Mouse (Mus musculus) liver, embryonic 13.5 days (tissue): ENCODE results near the gene Slc35b2. TPM values are rescaled to one million over a fixed set of nuclear protein-coding genes. Genes with fewer than 3 reads are reported as not detected.
A peak's percentile ranks its signal among the peaks of the same experiment; 100 is the strongest.

Experiments used
- ATAC-seq: fragments of 200-750 bp; cut with Nextera tagmentation; 2 replicates; pipeline ENCODE4 v1.8.0; 2017; ENCODE audit warnings: low read depth, mild to moderate bottlenecking, moderate number of reproducible peaks, moderate library complexity
- DNase-seq: peaks from one replicate; pipeline ENCODE4 v3.0.0; 2022
- H3K27ac ChIP-seq: fragments of 300-500 bp; sonication (generic); 2 replicates; pipeline ENCODE4 v1.5.1; 2015; ENCODE audit warnings: moderate library complexity, mild to moderate bottlenecking, inconsistent platforms
- H3K27me3 ChIP-seq: fragments of 300-500 bp; sonication (generic); 2 replicates; pipeline ENCODE4 v1.6.1; 2015; ENCODE audit warnings: mild to moderate bottlenecking, inconsistent platforms
- H3K36me3 ChIP-seq: fragments of 300-500 bp; sonication (generic); 2 replicates; pipeline ENCODE4 v1.6.1; 2015; ENCODE audit warnings: mild to moderate bottlenecking, inconsistent platforms
- H3K4me1 ChIP-seq: fragments of 300-500 bp; sonication (generic); replicated peaks from 2 replicates; pipeline ENCODE4 v1.6.1; 2015; ENCODE audit warnings: inconsistent platforms
- H3K4me2 ChIP-seq: fragments of 300-500 bp; sonication (generic); 2 replicates; pipeline ENCODE4 v1.6.1; 2015; ENCODE audit warnings: inconsistent platforms, mild to moderate bottlenecking, moderate library complexity
- H3K4me3 ChIP-seq: fragments of 300-500 bp; sonication (generic); replicated peaks from 2 replicates; pipeline ENCODE4 v1.5.1; 2015; ENCODE audit warnings: mild to moderate bottlenecking, inconsistent platforms
- H3K9ac ChIP-seq: fragments of 300-500 bp; sonication (generic); 2 replicates; pipeline ENCODE4 v1.6.1; 2015; ENCODE audit warnings: mild to moderate bottlenecking, inconsistent platforms
- H3K9me3 ChIP-seq: fragments of 300-500 bp; sonication (generic); replicated peaks from 2 replicates; pipeline ENCODE4 v1.6.1; 2016; ENCODE audit warnings: inconsistent platforms
- WGBS: fragments of 180-500 bp; shearing (Covaris S2); methylation state at CpG from one replicate; pipeline ENCODE4 v1.1.7; 2015; ENCODE audit not compliant: insufficient replicate concordance; 5-methylcytosine and 5-hydroxymethylcytosine counted together
- polyA plus RNA-seq: library from polyadenylated mRNA; unstranded; fragments of >200 nt; fragmentation: Nextera tagmentation; extraction: Ambion mirVana; gene quantifications from 2 replicates; pipeline ENCODE4 v1.2.1, GENCODE M21; 2015

The Slc35b2 gene
- polyA plus RNA-seq, 1 experiment from 2014 or later = 58.0 TPM

DNA sequence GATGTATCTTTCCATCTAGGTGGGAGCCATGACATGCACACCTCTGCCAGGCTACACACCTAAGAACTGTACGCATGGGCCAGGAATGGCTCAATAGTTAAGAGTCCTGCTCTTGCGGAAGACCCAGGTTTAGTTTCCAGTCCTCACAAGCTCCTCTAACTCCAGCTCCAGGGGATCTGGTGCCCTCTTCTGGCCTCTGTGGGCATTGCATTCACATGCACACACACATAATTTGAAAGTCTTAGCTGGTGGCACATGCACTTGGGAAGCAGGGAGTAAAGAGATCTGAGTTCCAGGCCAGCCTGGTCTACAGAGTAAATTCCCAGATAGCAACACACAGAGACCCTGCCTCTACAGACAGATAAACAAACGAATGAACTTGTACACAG, 22.8 kb downstream of the Slc35b2 start:
- no peaks in the 10 kb centered on the region for H3K9me3 ChIP-seq
- H3K27ac ChIP-seq = peak overlapping the region; percentile 93
- peaks cover 78% of the 10 kb centered on the region for H3K4me1 ChIP-seq
- no peaks in the 10 kb centered on the region for H3K27me3 ChIP-seq
- no peak overlapping the region for H3K9ac ChIP-seq
- H3K36me3 ChIP-seq = peaks cover 77% of the 10 kb centered on the region
- 86% methylated on average over 3 of the region's 3 CpGs for WGBS
- DNase-seq (peak; percentile 51), ATAC-seq (no peak)
- no peak overlapping the region for H3K4me3 ChIP-seq
- no peak overlapping the region for H3K4me2 ChIP-seq

DNA sequence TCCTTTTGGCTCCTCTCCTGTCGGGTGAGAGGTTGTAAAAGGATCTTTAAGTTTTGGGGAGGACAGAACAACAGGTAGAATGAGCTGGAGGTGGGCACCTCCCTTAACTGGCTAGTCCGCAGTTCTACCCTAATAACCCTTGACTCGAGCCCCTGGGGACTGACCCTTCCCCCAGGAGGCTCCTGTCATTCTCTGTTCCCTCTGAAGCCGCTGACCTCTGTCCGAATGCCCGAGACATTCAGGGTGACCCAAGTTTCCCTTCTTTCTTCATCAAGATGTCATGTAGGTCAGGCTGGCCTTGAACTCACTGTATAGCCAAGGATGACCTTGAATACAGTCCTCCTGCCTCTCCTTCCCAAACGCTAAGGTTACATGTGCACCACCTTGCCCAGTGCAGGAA, 24.7 kb downstream of the Slc35b2 start:
- 92% methylated on average over 7 of the region's 7 CpGs for WGBS
- no peak overlapping the region for H3K4me3 ChIP-seq
- H3K9me3 ChIP-seq = no peaks in the 10 kb centered on the region
- no peak overlapping the region for H3K9ac ChIP-seq
- peaks cover 78% of the 10 kb centered on the region for H3K4me1 ChIP-seq
- H3K27ac ChIP-seq = no peak overlapping the region
- H3K36me3 ChIP-seq = peaks cover 84% of the 10 kb centered on the region
- H3K4me2 ChIP-seq = no peak overlapping the region
- H3K27me3 ChIP-seq = no peaks in the 10 kb centered on the region
- ATAC-seq = no peak
- no peak for DNase-seq

GRCm38 (mm10) chr17:45589236-45589635, 25.6 kb downstream of the Slc35b2 start:
- DNase-seq (no peak), ATAC-seq (no peak)
- H3K9ac ChIP-seq = no peak overlapping the region; the same call in 1 of the 2 replicates
- H3K27ac ChIP-seq = no peak overlapping the region
- no peak overlapping the region for H3K4me2 ChIP-seq
- no peaks in the 10 kb centered on the region for H3K27me3 ChIP-seq
- peaks cover 80% of the 10 kb centered on the region for H3K36me3 ChIP-seq
- 96% methylated on average over 7 of the region's 7 CpGs for WGBS
- H3K9me3 ChIP-seq = no peaks in the 10 kb centered on the region
- H3K4me3 ChIP-seq = no peak overlapping the region
- peaks cover 78% of the 10 kb centered on the region for H3K4me1 ChIP-seq

DNA sequence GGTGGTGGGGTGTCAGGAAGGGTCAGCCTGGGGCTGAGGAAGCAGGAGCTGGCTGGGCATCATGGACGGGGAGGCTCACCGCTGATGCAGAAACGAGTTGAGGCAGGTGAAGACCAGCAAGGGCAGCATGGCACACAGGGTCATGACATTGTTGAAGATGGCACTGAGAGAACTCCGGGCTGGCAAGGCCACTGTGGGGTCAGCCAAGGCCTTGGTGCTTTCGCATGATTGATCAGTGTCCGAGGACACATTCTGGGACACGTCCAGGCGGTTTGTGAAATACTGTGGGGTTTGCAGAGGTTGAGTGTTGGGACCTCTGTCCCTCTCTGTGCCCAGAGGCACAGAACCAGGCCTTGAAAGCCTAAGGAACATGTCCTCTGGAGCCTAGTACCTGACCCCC, 26.2 kb downstream of the Slc35b2 start:
- H3K4me2 ChIP-seq = no peak overlapping the region
- no peaks in the 10 kb centered on the region for H3K27me3 ChIP-seq
- 85% methylated on average over 8 of the region's 8 CpGs for WGBS
- H3K27ac ChIP-seq = no peak overlapping the region
- no peak overlapping the region for H3K9ac ChIP-seq
- ATAC-seq (no peak), DNase-seq (no peak)
- H3K36me3 ChIP-seq = peaks cover 74% of the 10 kb centered on the region
- H3K4me1 ChIP-seq = peaks cover 77% of the 10 kb centered on the region
- H3K4me3 ChIP-seq = no peak overlapping the region
- H3K9me3 ChIP-seq = no peaks in the 10 kb centered on the region

GRCm38 (mm10) chr17:45590410-45590809, 26.7 kb downstream of the Slc35b2 start:
- no peaks in the 10 kb centered on the region for H3K9me3 ChIP-seq
- ATAC-seq = no peak
- no peak overlapping the region for H3K4me3 ChIP-seq
- peaks cover 72% of the 10 kb centered on the region for H3K4me1 ChIP-seq
- no peaks in the 10 kb centered on the region for H3K27me3 ChIP-seq
- H3K36me3 ChIP-seq = peaks cover 68% of the 10 kb centered on the region
- WGBS = 81% methylated on average over 6 of the region's 6 CpGs
- no peak overlapping the region for H3K9ac ChIP-seq
- H3K27ac ChIP-seq = no peak overlapping the region
- no peak for DNase-seq
- H3K4me2 ChIP-seq = no peak overlapping the region

DNA sequence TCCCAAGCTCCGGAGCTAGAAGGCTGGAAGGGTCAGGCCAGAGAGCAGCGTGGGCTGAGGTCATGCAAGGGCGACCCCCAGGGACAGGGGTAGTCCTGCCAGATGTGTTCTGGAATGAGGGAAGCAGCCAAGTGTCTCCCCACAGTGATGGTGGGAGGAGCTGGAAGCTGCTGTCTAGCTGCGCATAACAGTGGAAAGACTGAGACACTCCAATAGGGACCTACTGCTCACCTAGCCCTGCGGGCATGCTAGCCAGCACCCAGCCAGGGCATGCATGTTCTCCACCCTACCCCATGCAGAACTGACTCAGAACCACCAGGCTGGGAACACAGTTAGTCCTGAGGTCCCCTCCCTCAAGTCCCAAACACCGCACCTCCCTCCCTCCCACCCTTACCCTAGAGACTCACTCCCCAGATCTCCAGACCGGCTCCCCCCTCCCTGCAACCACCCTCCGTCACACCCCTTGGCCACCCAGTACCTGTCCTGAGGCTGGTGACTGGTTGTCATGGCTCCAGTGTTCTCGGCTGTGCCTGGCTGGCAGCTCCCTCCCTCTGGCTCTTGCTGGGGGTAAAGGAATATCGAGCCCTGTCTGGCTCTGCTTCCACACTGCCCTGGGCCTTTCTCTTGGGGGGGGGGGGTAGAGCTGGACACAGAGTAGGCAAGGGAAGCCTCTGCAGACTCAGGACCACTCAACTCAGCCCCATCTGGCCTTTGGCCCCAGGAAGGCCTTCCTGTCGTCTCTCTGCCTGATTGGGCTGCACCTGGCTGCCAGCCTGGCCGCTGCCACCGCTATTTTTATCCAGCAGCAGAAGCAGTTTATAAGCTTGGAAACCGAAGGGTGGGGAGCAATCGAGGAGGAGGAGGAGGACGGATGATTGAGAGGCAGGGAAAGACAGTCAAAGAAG, 28.3 kb downstream of the Slc35b2 start:
- Histone ChIP-seq H3K27ac (peak overlapping the region; percentile 97), H3K4me3 (peak overlapping the region; percentile 92), H3K27me3 (no peaks in the 10 kb centered on the region), H3K9ac (peak overlapping the region; percentile 97), H3K9me3 (no peaks in the 10 kb centered on the region), H3K4me2 (peak overlapping the region; percentile 100), H3K4me1 (peaks cover 76% of the 10 kb centered on the region), H3K36me3 (peaks cover 52% of the 10 kb centered on the region)
- 59% methylated on average over 16 of the region's 16 CpGs for WGBS
- DNase-seq (no peak), ATAC-seq (no peak)

DNA sequence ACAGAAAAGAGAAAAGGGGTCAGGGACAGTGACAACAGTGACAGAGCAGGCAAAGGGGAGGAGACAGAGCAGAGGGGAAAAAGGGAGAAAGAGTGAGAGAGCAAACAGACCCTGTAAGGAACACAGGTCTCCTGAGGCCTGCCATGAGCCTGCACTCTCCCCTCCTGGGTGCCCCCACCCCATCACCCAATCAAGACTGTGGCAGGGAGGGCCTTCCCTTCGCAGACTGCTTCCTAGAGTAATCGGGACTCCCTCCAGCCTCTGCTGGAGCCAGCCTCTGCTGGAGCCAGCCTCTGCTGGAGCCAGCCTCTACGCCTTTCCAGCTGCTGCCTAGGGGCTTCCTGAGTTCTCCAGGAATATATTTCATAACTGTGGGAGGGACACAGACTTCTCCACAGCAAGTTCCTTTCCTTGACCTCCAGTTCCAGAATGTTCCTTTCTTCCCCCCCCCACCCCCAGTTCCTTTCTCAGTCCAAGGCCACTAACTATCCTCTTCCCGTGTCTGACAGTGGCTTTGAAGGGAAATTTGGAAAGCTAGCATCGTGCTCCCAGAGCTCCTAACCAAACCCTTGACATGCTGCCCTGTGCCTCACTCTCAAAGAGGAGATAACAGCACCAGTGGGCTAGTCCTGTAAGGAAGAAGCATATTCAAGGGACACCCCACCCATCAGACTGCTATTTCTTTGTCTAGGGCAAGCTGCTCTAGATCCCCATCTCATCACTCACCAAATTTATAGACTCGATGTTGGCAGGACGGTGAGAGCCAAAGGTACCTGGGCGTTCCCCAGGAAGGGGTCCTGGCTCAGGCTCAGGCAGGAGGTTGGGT, 29.1 kb downstream of the Slc35b2 start:
- peak overlapping the region; percentile 97 for H3K27ac ChIP-seq
- H3K9me3 ChIP-seq = no peaks in the 10 kb centered on the region
- peaks cover 44% of the 10 kb centered on the region for H3K36me3 ChIP-seq
- no peak for DNase-seq
- 27% methylated on average over 8 of the region's 8 CpGs for WGBS
- peaks cover 82% of the 10 kb centered on the region for H3K4me1 ChIP-seq
- ATAC-seq = peak; percentile 64
- no peaks in the 10 kb centered on the region for H3K27me3 ChIP-seq
- peak overlapping the region; percentile 97 for H3K9ac ChIP-seq
- H3K4me3 ChIP-seq = peak overlapping the region; percentile 92
- peak overlapping the region; percentile 100 for H3K4me2 ChIP-seq

DNA sequence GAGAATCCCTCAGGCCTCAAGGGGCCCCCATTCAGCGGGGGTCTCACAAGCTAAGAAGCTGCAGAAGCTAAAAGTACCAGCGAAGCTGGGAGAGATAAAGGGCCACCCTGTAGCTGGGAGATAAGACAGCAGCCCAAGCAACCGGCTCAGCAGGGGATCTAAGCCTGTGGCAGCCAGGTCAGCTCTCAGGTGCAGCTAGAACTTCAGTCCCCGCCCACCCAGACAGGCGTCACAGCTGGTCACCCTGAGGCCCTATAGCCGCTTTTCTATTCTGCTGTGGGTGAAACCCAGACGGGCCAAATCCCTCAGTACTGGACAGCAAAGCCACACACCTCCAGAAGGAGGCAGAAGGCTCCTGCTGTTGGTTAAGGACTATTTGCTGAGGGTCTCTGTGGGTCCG, 29.8 kb downstream of the Slc35b2 start:
- H3K36me3 ChIP-seq = peaks cover 37% of the 10 kb centered on the region
- H3K27me3 ChIP-seq = no peaks in the 10 kb centered on the region
- H3K4me1 ChIP-seq = peaks cover 86% of the 10 kb centered on the region
- DNase-seq (peak; percentile 87), ATAC-seq (peak; percentile 84)
- WGBS = 9% methylated on average over 8 of the region's 8 CpGs
- peak overlapping the region; percentile 97 for H3K9ac ChIP-seq
- peak overlapping the region; percentile 97 for H3K27ac ChIP-seq
- peak overlapping the region; percentile 92 for H3K4me3 ChIP-seq
- peak overlapping the region; percentile 100 for H3K4me2 ChIP-seq
- no peaks in the 10 kb centered on the region for H3K9me3 ChIP-seq

- Histone ChIP-seq H3K36me3 (peaks cover 30% of the 10 kb centered on the region), H3K9ac (peak overlapping the region; percentile 97), H3K4me3 (peak overlapping the region; percentile 92), H3K9me3 (no peaks in the 10 kb centered on the region), H3K4me1 (peaks cover 90% of the 10 kb centered on the region), H3K27me3 (no peaks in the 10 kb centered on the region), H3K4me2 (peak overlapping the region; percentile 100), H3K27ac (peak overlapping the region; percentile 97)
- peak; percentile 35 for DNase-seq
- WGBS = 19% methylated on average over 8 of the region's 8 CpGs
- no peak for ATAC-seq
These were observed 30.5 kb downstream of the Slc35b2 start for GRCm38 (mm10) chr17:45594195-45594594.

DNA sequence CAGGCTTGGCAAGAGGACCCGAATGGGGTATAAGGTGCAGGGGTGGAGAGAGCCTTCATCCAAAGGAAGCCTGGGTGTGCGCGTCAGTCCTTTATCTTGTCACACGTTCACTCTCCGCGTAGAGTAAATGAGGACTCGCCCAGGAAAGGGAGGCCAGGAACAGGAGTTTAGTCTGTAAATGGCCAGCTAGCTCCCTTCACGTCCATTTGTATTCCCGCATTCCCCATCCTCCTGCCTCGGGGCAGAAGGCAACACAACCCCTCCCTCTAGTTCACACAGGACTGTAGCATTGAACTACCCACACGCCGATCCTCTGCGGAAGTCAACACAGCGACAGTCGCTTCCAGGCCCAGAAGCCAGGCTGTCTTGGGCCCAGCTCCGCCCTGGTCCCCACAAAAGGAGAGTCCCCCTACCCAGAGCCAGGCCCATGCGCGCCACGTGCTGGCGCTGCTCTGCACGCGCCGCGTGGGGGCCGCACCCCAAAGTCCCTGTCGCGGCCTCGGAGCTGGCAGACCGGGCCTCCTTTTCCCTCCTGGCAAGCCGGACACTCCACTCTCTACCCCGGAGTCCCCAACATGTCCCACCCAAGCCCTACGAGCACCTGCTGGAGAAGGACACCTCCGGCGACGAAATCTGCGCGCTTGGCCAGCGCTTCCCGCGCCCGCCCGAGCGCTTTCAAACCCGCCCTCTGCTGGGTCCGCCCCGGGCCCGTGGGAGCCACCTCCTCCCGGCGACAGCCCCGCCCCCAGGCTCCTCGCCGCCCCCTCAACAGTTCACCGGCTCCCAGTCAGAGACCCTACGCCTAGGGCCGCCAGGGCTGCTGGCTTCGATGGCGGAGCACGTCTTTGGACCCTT, 31.4 kb downstream of the Slc35b2 start:
- under 1% methylated on average over 58 of the region's 58 CpGs for WGBS
- DNase-seq (peak; percentile 74), ATAC-seq (peak; percentile 42)
- Histone ChIP-seq H3K36me3 (peaks cover 21% of the 10 kb centered on the region), H3K27ac (peak overlapping the region; percentile 97), H3K27me3 (0 out of 2 replicates have a peak, but pooled peaks cover 2% of the 10 kb centered on the region), H3K4me2 (peak overlapping the region; percentile 100), H3K9me3 (no peaks in the 10 kb centered on the region), H3K4me1 (peaks cover 91% of the 10 kb centered on the region), H3K9ac (peak overlapping the region; percentile 97), H3K4me3 (peak overlapping the region; percentile 92)
